Mouse (Mus musculus) gastrocnemius, adult 2 months (tissue): Measurements from ENCODE around the gene Pdk3. TPM values are rescaled to one million over a fixed set of nuclear protein-coding genes. Genes with fewer than 3 reads are reported as not detected.

Source experiments
- DNase-seq: peaks from one replicate; pipeline ENCODE4 v3.0.0; 2022
- H3K27ac ChIP-seq: fragments of 200-600 bp; 2 replicates; pipeline ENCODE4 v1.8.1; 2022; ENCODE audit warnings: mild to moderate bottlenecking
- H3K4me3 ChIP-seq: fragments of 200-600 bp; 2 replicates; pipeline ENCODE4 v1.8.1; 2022; ENCODE audit warnings: mild to moderate bottlenecking, moderate library complexity
- CTCF ChIP-seq: fragments of 200-600 bp; IDR thresholded peaks from 2 replicates; pipeline ENCODE4 v1.8.1; 2022; ENCODE audit warnings: antibody characterized with exemption, mild to moderate bottlenecking, moderate library complexity
- intact Hi-C: fragments of 180-260 bp; cut with DNase I; formaldehyde crosslinking; loops from one replicate; pipeline ENCODE4 v1.15.1; 2025
- total RNA-seq, 2 experiments: library from RNA; stranded (reverse); gene quantifications; 2 replicates each; pipeline ENCODE4 v1.2.3; 2021

The Pdk3 gene
- total RNA-seq, 2 experiments from 2014 or later: 0.84 to 0.89 TPM

DNA sequence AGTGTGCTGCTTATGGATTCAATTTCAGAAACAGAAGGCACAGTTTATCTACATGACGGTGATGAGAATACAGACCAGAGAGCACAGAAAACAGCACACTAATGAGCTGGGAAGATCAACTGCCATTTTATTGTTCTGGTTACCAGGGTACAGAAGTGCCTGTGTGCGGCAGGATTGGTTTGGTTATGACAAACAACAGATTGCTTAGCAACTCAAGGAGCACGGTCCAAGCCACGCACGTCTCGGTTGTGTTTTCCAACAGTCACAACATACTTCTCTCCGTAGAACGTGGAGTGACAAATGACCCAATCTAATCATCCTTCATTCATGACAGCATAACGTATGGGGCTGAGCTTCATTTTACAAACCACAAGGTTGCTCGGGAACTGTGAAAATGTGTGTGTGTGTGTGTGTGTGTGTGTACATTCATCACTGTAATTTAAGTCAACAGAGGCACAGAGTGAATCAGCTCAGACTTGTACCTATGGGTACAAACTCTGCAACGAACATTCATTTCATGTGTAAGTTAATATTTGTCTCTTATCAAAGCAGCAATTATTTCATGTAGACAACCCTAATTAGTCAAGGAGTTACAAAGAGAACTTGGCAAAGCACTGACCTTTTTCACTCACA lies 76.7 kb downstream of the Pdk3 start:
- no peak overlapping the region for H3K4me3 ChIP-seq
- TF ChIP-seq CTCF: no peak
- H3K27ac ChIP-seq: no peak overlapping the region
- no peak for DNase-seq
- intact Hi-C loops: no loop called here

- intact Hi-C loops: no loop called here
- DNase-seq: no peak
- no peak for TF ChIP-seq CTCF
- Histone ChIP-seq H3K27ac (no peak overlapping the region), H3K4me3 (no peak overlapping the region)
Measured at GRCm38 (mm10) chrX:93750566-93750965, 81.4 kb downstream of the Pdk3 start.

GRCm38 (mm10) chrX:93749165-93749564 lies 82.8 kb downstream of the Pdk3 start:
- Histone ChIP-seq H3K4me3 (no peak overlapping the region), H3K27ac (no peak overlapping the region)
- TF ChIP-seq CTCF: no peak
- DNase-seq: no peak
- intact Hi-C loops: no loop called here

GRCm38 (mm10) chrX:93732975-93733748 lies 98.8 kb downstream of the Pdk3 start:
- intact Hi-C loops: loop anchor here (2.0 kb wide), 1 partner anchor 18 kb away; no protein-coding TSS in a partner anchor
- Histone ChIP-seq H3K27ac (no peak overlapping the region), H3K4me3 (no peak overlapping the region)
- no peak for DNase-seq
- no peak for TF ChIP-seq CTCF

DNA sequence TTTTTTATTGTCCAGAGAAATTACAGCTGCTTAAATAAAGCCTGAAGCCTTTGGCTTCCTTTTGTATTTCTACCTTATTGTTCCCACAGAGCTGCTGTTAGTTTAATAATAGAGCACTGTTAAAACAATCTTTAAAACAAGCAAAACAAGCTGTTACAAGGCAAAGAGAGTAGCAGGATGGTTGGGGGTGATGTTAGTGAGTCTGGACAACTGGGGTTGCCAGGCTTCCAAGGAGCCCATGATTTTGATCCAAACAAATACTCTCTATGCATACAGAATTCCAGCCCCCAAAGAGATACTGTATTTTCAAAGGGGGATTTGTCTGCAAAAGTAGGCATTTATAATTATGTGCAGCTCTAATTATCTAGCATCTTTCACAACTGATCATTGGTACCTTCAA lies 99.6 kb downstream of the Pdk3 start:
- no peak overlapping the region for H3K27ac ChIP-seq
- H3K4me3 ChIP-seq: no peak overlapping the region
- TF ChIP-seq CTCF: no peak
- intact Hi-C loops: loop anchor here (2.0 kb wide), 1 partner anchor 18 kb away; no protein-coding TSS in a partner anchor
- no peak for DNase-seq

DNA sequence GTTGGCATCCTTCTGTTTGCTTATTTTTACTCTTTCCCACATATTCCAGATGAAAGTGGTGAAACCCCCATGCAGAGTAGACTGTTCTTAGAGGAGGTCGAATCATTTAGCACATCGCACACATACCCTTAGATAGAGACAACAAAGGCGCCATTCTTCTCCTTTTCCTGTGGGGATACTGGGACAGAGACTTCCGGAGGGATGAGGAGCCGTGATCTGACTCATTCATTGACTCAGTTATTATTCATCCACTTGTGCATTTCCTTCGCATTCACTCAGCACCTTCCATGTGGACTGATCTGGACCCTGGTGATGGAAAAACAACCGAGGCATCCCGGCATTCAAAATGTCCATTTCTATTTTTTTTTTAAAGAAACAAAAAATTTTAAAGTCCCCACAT lies 101.1 kb downstream of the Pdk3 start:
- no peak overlapping the region for H3K4me3 ChIP-seq
- H3K27ac ChIP-seq: no peak overlapping the region
- TF ChIP-seq CTCF: no peak
- intact Hi-C loops: no loop called here
- DNase-seq: no peak

DNA sequence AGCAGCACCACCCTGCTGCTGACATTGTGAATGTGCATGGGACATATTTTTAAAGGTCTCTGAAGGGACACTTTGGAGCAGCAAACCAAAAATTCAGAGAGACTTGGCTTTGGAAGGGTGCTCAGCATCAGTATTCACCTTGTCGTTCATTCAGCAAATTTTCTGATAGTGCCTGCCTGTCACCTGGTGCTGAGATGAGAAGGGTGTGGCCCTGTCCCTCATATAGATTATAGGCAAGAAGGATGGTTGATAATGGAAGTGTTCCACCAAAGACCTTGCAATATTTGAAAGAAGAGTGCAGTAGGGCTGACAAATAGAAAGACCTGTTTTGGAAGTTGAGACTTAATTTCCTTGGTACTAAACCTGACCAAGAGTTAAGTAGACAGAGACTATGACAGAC lies 102.5 kb downstream of the Pdk3 start:
- TF ChIP-seq CTCF: no peak
- H3K4me3 ChIP-seq: no peak overlapping the region
- no peak for DNase-seq
- H3K27ac ChIP-seq: no peak overlapping the region
- intact Hi-C loops: no loop called here

Other genes with a start within 250 kb of the Pdk3 start
- 1 to 10 TPM; 2.1 to 2.2 TPM for gene Pola1, start 200.0 kb downstream of the Pdk3 start, total RNA-seq
- gene Pcyt1b, start 177.3 kb downstream of the Pdk3 start, total RNA-seq: under 1 TPM; 0.05 to 0.08 TPM
- gene AU015836, start 136.5 kb upstream of the Pdk3 start, total RNA-seq: not detected